Mouse (Mus musculus): ENCODE results near the gene Zfp704.

Zfp704 gene

DNA sequence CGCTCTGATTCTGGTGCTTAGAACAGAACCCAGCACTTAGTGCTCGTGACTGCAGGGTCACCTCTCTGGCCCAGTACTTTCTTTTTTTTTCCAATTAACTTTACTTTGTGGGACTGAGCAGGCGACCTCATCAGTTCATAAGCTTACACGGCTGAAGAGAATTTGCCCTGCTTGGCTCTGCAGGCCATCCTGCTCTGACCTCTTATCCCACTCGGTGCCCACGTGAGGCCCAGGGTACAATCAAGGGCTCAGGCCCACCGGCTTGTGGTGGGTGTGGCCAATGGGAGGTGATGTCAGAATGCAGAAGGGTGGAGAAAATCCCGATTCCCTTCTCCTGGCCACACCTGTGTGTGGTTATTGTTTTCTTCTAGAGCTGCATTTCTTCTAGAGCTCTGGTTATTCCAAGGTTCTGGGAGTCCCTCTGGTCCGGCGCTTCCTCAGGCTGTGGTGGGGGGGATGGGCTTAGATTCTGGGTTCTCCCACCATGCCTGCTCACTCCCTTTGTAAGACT lies 153.4 kb downstream of the Zfp704 start:
- no peak for DNase-seq (ENCODE audit: low spot score)

DNA sequence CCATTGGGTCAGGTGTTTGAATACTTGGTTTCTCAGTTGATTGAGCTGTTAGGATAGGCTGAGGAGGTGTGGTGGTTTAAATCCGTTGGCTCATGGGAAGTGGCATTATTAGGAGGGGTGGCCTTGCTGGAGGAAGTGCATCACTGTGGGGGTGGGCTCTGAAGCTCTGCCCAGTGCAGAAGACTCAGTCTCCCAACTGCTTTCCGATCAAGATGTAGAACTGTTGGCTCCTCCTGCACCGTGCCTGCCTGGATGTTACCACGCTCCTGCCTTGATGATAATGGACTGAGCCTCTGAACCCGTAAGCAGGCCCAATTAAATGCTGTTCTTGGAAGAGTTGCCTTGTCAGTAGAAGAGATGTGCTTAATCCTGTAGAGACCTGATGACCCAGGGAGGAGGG lies 154.5 kb downstream of the Zfp704 start:
- DNase-seq (ENCODE audit: low spot score) = no peak

DNA sequence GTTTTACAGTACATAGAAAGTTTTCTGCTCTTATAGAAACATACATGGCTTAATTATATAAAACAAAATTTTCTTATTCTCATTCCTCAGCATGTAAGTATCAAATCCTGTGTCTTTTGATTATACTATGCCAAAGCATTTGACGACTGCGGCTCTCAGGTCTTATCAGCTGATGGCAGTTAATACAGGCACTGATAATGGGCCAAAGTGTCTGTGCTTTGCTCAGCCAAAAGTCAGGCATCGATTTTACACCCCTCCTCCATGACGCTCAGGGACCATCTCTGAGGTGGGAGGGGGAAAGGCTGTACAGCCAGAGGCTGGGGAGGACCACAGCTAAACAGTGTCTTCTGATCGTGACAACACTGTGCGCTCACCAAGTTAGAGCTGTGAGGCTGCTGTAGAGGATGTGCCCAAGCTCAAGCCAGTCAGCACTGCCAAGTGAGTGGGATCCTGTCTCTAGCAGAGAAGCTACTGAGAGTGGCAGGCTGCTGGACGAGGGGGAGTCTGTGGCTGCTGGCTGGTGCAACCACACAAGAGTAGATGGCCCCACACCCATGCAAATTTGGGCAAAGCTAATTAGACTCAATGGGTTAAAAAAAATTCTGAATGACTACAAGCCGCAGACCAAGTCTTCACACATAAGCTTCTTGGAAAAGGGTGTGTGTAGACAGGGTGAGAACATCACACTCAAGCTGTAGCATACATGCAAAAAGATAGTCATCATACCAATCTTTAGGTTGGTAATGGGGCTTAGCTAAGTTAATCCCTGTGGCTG lies 155.1 kb downstream of the Zfp704 start:
- DNase-seq (ENCODE audit: low spot score) = no peak

DNA sequence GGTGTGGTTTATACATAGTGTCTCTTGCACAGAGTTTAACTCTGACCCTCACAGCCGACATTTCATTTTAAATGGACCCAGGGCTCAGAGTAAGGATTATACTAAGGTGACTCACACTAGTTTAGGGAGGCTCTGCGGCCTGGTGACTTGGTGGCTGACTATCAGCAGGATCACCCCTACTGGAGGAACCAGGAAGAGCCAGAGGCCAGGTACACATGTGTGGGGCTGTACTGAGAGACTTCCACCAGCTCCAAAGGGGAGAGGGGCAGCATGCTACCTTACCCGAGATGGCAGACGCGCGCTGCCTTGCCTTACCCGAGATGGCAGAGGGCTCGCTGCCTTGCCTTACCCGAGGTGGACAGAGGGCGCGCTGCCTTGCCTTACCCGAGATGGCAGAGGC lies 159.4 kb downstream of the Zfp704 start:
- DNase-seq (ENCODE audit: low spot score) = no peak

DNA sequence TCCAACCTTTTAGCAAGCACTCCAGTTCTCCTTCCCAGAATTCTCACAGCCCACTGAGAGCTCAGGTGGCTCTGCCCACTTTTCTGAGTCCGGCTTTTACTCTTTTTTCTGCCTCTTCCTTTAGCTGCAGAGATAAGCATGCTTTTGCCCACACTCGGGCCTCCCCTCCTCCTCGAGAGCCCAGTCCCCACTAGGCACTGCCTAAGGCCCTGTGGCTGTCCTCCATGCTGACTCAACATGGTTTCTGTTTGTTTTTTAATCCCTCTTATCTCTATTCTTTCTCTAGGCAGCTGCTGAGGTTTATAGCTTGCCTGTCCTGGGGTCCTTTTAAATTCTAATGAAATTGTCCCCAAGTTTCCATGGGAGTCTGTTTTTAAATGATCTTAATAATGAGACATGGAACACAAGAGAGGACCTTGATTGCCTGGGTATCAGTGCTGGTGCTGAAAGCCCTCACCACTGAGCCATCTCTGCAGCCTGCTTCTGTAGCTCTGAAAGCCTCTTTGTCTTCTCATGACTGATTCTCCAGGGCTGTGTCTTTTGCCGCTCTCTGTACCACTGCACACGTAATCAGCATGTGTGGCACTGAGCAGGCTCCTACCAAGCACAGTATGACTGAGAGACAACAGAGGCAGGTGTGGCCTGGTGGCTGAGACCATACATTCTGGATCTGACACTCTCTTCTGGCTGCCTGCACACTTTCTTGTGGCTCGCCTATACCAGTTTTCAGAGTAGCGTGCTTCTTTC lies 160.5 kb downstream of the Zfp704 start:
- DNase-seq (ENCODE audit: low spot score) = no peak

DNA sequence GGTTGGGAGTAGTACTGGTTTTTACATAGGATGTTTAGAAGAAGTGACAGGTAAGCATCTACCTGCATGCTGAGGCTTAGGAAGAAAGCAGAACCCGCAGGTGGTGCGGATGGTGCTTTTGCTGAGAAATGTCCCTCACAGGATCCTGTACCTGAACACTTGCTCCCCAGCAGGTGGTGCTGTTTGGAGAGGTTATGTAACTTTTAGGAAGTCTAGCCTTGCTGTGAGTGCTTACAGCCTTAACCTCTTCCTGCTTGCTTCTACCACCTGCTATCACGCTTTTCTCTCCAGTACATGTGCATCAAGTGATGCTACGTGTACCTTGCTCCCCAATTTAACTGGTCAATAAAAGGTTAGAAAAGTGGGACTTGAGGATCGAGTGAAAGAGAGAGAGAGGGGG lies 161.3 kb downstream of the Zfp704 start:
- DNase-seq (ENCODE audit: low spot score) = no peak

DNA sequence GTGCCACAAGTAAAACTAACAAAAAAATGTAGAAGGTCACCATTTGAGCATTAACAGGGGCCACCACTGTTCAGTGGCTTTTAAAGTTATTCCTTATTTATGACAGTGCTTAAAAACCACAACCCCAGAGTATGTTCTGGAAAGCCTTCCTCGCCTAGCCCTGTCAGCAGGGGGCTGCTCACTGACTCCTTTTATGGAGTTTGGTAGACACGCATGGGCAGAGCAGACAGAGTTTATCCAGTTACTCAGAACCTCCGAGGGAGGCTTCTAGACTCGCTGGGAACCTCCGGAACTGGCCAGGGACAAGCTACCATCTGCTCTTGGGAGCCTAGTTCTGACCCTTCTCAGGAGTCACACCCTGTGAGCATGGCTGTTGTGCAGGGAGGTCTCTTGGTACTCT lies 165.3 kb downstream of the Zfp704 start:
- DNase-seq (ENCODE audit: low spot score) = no peak

DNA sequence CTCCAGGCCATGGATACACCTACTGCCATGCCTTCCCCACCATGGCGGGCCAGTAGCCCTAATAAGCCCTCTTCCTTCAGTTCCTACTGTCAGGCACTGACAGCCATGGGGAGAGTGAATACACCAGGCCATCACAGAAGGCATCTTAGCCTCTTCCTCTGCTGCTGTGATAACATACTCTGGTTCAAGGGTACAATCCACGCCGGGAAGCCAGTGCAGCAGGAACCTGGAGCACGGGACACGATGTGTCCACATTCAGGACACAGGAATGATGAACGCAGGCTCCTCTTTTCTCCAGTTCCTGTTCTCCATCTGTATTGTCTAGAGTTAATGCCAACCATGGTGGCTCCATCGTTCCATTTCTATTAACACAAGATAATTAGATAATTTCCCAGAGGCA lies 165.9 kb downstream of the Zfp704 start:
- DNase-seq (ENCODE audit: low spot score) = no peak

DNA sequence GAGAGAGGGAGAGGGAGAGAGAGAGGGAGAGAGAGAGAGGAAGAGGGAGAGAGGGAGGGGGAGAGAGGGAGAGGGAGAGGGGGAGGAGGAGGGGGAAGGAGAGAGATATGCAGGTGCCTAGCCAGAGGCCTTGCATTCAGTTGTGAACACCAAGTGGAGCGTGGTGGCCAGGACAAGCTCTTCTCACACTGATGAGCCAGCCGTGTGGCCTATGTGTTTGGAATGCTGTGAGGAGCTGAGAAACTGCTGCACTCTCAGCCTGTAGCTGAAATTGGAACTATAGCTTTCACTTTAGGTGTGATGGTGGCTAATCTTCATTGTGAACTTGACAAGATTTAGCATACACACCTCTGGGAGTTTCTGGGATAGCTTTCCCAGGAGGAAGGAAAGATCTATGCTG lies 166.4 kb downstream of the Zfp704 start:
- DNase-seq (ENCODE audit: low spot score) = no peak

DNA sequence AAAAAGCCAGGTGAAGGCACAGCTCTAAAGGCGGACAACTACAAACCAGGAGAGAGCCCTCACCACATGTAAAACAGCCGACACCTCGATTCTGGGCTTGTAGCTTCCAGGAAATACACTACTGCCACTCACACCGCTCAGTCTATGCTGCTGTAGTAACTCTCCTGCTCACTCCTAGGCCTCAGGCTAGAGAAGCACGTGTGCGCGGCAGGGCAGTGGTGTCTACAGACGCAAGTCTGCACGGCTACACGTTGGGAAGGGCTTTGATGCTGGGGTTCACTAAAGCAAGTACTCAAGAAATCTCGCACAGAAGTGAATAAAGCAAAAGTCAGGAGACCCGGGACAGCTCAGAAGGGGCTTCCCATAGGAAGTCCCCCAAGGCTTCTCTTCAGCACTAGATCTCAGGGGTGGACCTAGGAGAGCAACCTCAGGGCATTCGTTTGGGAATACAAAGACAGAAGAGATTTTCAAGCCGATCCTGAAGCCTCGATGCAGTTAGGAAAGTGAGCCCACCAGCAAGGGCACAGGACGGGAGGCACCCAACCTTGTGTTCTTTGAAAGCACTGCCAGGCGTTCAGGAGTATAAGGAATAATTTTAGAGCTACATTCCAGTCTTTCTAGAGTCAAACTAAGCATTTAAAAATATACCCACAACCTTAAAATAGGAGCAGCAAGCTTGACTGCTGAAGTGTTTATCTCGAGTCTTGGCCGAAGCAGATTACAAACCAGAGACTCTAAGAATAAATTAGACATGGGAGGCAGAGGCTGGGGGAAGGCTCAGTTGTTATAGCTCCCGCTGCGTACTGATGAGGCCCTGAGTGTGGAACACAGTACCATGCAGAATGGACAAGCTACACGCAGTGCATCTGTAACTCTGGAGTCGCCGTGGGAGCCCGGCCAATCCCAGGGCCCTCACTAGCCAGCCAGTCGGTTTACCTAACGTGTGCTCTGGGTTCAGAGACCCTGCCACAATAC lies 168.0 kb downstream of the Zfp704 start:
- no peak for DNase-seq (ENCODE audit: low spot score)

DNA sequence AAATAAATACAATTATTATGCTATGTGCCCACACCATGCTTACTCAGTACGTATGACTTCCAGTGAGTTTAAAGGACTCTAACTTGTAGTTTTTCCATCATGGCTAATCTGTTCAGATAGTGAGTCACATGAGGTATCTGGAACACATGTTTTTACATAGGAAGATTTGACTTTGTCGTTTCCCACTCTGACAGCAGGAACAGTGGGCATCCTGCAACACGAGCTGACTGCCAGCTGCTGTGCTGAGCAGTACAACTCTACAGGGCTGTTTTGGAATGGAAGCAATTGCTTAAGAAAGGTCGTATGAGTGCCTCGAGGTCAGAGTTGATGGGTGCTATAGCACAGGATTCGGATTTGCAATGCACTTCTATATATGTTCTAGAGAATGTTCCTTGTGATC lies 169.4 kb downstream of the Zfp704 start:
- DNase-seq (ENCODE audit: low spot score) = no peak

DNA sequence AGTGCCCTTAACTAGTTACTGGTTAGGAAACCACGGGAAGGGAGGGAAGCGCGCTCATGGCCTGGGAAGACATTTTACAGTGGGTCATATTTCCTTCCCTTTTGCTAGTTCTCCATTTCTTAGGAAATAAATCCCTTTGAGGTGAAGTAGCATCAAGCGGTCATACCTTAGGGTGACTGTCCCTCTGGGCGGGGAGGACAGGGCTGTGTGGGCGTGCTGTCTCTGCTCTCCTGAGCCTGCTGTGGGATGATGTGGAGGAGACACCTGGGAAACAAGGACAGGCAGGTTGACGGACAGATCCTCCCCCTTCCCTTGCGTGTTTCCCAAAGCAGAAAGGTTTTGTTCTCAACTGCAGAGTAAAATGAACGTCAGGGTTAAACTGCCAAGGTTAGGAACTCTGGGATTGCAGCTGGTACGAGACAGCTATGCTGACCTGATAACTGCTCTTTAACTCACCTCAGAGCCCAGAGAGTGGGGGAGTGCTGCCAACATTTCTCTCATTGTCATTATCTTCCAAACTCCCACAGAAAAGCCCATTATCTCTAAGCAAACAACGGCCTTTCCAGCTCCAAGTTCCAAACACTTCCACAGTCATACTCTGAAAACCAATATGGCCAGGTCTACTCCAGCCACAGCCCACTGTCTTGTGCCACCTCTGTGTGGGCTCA lies 170.1 kb downstream of the Zfp704 start:
- DNase-seq (ENCODE audit: low spot score) = no peak

DNA sequence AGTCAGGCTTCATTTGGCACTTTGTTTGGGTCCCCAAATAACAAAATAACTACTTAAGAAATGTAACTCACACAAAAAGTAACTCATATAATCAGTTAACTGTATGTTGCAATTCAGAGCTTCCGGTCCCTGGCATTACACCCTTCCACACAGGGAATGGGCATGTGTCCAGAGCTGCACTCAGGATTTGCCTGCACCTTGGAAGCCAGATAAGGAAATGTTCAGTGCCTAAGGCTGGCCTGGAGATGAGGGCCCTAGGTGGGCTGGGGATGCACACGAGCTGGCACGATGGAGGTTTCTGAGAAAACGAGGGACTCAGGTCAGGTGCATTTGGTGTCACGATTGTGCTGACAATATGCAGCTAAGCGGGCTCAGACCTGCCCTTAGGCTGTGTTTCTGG lies 173.6 kb downstream of the Zfp704 start:
- DNase-seq (ENCODE audit: low spot score) = no peak

DNA sequence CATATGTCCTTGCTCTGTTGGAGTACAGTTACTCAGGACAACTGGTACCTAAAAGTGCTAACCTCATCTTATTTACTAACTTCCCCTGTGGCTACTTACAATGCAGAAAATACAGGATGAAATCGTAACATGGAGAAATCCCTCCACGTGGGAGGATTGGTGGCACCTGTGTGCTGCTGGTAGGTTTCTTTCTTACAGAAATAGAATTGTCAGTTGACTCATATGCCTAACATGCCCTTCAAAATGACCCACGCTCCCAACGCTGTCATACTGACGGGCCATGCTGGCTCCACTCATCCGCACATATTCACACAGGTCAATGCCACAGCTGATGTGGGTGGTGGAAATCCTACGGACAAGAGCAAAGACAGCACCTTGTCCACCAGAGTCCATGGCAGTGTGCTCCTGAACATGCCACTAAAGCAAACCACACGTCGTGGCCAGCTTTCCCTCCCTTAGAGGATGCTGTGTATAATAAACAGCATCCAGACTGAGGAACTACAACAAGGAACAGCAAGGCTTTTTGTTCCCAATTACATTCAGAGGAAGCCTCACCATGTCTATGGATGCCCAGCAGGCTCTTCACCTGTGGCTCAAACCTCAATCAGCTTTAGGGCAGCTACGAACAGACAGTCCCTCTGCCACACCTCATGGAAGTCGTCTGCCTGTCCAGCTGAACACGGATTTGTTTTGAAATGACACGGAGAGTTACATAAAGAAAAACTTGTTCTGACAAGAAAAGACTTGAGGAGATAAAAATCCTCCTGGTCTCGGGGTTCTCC lies 175.3 kb downstream of the Zfp704 start:
- DNase-seq (ENCODE audit: low spot score) = no peak

DNA sequence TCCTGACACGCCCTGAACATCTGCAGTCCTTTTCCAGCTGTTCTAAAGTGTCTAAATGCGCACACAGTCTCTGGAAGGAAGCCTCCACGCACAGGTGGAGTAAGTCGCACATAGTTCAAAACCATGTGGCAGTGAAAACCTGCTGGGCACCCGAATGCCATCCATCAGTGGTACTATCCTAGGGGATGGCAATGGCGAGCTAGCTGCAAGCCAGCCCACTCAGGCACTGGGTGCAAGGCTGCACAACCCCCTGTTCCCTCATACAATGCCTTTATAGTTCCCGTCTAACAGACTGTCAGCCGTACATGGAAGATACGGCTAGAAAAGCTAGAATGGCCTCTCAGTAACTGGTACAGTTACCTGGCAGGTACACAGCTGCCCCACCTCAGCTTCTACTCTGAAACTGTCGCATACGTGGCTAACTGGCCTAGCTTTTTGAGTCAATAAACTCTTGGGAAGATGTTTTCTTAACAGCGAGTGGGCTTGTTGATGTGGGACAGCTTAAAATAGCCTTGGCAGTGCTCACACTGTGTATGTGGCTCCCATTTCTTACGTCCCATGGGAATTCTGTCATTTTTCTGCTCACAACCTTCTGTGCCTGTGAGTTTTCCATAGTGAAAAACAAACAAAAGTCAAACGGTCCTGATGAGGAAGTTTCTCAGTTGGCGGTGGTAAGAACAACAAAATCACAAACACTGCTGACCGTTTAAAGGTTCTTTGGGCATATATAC lies 176.9 kb downstream of the Zfp704 start:
- no peak for DNase-seq (ENCODE audit: low spot score)

DNA sequence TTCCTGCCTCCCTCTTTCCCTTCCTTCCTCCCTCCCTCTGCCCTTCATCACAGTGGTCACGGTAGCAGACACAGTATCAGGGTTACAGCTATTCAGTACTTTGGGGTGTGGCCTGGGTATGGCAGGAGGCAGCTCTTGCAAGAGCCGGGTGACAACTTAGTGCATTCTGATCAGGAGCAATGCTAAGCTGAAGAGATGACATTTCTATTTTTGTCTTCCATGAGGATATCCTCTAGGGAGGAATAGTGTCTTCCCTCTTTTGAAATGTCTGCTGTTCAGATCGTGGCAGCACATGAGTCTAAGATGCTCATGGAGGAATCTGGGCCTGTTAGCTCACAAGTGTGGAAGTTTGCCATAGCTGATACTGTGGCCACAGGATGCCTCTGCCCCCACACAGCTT lies 177.7 kb downstream of the Zfp704 start:
- DNase-seq (ENCODE audit: low spot score) = no peak

DNA sequence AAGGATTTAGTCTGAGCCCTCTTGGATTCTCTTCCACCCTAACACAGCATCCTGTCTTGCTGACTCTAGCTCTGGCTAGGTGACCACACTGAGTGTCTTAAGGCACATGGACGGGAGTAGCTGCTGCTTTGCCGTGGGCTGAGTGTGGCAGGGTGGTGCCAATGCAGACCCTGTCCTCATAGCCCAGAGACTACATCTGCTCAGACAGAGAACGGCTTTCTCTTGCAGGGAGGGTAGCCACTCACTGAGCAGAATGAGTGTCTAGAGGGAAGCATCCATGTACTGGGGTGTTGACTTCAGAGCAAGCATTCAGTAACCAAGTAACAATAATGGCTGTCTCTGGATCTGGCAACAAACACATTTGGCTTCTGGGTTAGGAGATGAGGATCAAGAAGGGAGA lies 179.9 kb downstream of the Zfp704 start:
- DNase-seq (ENCODE audit: low spot score) = no peak

DNA sequence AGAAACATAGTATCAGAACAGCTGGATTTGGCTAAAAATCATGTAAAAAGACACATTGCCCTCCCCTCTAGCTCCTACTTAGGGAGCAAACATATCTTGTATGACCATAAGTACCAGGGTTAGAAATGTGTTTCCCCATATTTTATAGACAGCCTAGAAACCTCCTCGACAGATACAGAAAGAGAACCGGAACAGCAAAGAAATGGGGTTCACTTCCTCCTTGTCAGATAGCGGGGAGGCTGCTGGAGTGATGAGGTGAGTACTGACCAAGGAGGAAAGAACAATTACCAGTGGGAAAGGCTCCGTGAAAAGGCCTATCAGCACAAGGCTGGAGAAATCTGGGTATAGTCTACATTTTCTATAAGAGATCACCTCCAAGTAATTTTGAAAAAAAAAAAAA lies 182.1 kb downstream of the Zfp704 start:
- DNase-seq (ENCODE audit: low spot score) = no peak

DNA sequence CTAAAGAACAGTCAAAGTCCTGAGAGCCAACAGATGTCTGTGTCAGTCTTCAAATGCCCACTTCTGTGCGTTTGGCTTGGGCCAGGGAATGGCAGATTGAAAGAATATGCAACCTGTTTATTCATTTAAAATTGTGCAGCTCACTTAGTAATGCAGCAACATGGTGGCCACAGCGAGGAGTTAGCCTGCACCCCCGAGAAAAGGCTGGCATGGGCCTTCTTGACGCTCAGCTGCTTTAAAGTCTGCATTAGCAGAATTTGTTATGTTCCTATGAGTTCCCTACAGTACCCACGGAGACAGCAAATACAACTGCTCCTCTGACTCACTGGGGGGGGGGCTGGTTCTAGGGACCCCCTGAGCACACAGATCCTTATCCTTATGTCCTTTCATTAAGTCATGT lies 184.2 kb downstream of the Zfp704 start:
- DNase-seq (ENCODE audit: low spot score) = no peak

DNA sequence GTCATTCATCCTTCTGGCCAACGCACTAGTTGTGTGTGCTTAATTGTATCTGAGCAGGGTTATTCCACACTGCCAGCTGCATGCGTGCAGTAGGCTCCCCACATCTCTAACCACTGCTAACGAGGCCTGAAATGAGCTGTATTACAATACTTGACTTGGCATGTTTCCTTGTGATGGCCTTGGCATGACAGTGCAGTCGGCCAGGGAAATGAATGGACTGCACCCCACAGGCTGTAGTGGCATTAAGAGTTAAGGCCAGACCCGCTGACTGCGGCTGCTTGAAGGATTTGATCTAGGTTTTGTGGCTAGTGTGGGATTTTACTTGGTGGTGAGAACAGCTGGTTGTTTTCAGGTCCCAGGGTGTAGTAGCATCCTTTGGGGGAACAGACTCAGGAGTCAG lies 185.2 kb downstream of the Zfp704 start:
- no peak for DNase-seq (ENCODE audit: low spot score)

All from layer of hippocampus, adult 9-10 months (tissue).